Mouse (Mus musculus) left cerebral cortex, postnatal 10 days (tissue): ENCODE data around the gene Vmn2r-ps159. TPM values are rescaled to one million over a fixed set of nuclear protein-coding genes. Genes with fewer than 3 reads are reported as not detected.
"Not testable (repeated sequence)": the region's sequence is repeated elsewhere in the genome, so short reads cannot be mapped to it uniquely, and the experiment has no call there.

ENCODE experiments used
- DNase-seq, 2 experiments: peaks; one replicate each; pipeline ENCODE4 v3.0.0; 2021 to 2022; ENCODE audit warnings: low spot score in 2 of 2, mixed read lengths in 1 of 2; ENCODE audit errors: extremely low spot score in 1 of 2
- intact Hi-C: fragments of 180-260 bp; cut with DNase I; formaldehyde crosslinking; loops from one replicate; pipeline ENCODE4 v1.15.1; 2025
- total RNA-seq, 2 experiments: library from RNA; stranded (reverse); gene quantifications; 2 replicates each; pipeline ENCODE4 v1.2.3; 2021

Vmn2r-ps159 gene
- total RNA-seq = not detected

- DNase-seq, intact Hi-C loops: not testable (repeated sequence)
These were observed at the start of gene Vmn2r-ps159 for GRCm38 (mm10) chr4:156330803-156331202. Gene Vmn2r-ps159 (plus strand): TSS chr4:156331103.

- intact Hi-C loops, DNase-seq: not testable (repeated sequence)
These were observed 10.9 kb downstream of the Vmn2r-ps159 start for GRCm38 (mm10) chr4:156341601-156342504.

GRCm38 (mm10) chr4:156342569-156343325 lies 11.8 kb downstream of the Vmn2r-ps159 start:
- intact Hi-C loops = no loop called here
- DNase-seq = no peak

DNA sequence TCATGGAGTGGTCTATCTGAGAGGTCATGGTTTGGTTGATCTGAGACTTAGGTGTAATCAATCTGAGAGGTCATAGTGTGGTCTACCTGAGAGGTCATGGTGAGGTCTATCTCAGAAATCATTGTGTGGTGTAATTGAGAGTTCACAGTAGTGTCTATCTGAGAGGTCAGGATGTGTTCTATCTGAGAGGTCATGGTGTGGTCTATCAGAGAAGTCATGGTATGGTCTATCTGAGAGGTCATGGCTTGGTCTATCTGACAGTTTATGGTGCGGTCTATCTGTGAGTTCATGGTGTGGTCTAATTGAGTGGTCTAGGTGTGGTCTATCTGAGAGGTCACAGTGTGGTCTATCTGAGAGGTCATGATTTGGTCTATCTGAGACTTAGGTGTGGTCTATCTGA lies 12.4 kb downstream of the Vmn2r-ps159 start:
- intact Hi-C loops = no loop called here
- no peak for DNase-seq

DNA sequence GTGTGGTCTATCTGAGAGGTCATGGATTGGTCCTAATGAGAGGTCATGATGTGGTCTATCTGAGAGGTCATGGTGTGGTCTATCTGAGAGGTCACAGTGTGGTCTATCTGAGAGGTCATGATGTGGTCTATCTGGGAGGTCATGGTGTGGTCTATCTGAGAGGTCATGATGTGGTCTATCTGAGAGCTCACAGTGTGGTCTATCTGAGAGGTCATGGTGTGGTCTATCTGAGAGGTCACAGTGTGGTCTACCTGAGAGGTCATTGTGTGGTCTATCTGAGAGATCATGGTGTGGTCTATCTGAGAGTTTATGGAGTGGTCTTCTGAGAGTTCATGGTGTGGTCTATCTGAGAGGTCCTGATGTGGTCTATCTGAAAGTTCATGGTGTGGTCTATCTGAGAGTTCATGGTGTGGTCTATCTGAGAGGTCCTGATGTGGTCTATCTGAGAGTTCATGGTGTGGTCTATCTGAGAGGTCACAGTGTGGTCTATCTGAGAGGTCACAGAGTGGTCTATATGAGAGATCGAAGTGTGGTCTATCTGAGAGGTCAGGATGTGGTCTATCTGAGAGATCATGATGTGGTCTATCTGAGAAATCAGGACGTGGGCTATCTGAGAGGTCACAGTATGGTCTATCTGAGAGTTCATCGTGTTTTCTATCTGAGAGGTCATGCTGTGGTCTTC lies 26.0 kb downstream of the Vmn2r-ps159 start:
- intact Hi-C loops, DNase-seq: not testable (repeated sequence)

Other genes with a start within 250 kb of the Vmn2r-ps159 start
- 10 to 100 TPM; 26.5 to 27.9 TPM for gene 9430015G10Rik, start 221.1 kb upstream of the Vmn2r-ps159 start, total RNA-seq
- gene Rnf223, start 200.6 kb upstream of the Vmn2r-ps159 start, total RNA-seq = under 1 TPM; 0.22 to 0.34 TPM
- 100 to 1,000 TPM; 237 to 253 TPM for gene Agrn, start 133.6 kb upstream of the Vmn2r-ps159 start, total RNA-seq
- under 1 TPM; 0.49 to 0.79 TPM for gene Isg15, start 130.3 kb upstream of the Vmn2r-ps159 start, total RNA-seq
- gene AW011738, start 127.8 kb upstream of the Vmn2r-ps159 start, total RNA-seq = 1 to 10 TPM; 3.2 to 4.2 TPM
- under 1 TPM; 0.22 to 0.28 TPM for gene Perm1, start 115.2 kb upstream of the Vmn2r-ps159 start, total RNA-seq
- gene Plekhn1, start 96.2 kb upstream of the Vmn2r-ps159 start, total RNA-seq = 10 to 100 TPM; 33.0 to 37.4 TPM
- gene Noc2l, start 95.1 kb upstream of the Vmn2r-ps159 start, total RNA-seq = 10 to 100 TPM; 61.8 to 63.1 TPM
- gene Samd11, start 75.4 kb upstream of the Vmn2r-ps159 start, total RNA-seq = 1 to 10 TPM; 5.2 to 5.4 TPM